Mouse (Mus musculus) right cerebral cortex, postnatal 14 days (tissue): ENCODE results near the gene Clba1.
"Not testable (repeated sequence)": the region's sequence is repeated elsewhere in the genome, so short reads cannot be mapped to it uniquely, and the experiment has no call there.

Experiments
- DNase-seq: peaks from one replicate; pipeline ENCODE4 v3.0.0; 2022

The Clba1 gene

GRCm38 (mm10) chr12:112795466-112796104, 13.2 kb upstream of the Clba1 start:
- DNase-seq, result peak; percentile 4

- peak; percentile 6 for DNase-seq
Observed at GRCm38 (mm10) chr12:112796551-112797510, 11.9 kb upstream of the Clba1 start.

GRCm38 (mm10) chr12:112797672-112798331, 10.9 kb upstream of the Clba1 start:
- peak; percentile 76 for DNase-seq

- peak; percentile 5 for DNase-seq
Observed at GRCm38 (mm10) chr12:112798332-112798681, 10.4 kb upstream of the Clba1 start.

- DNase-seq, result no peak
Observed at GRCm38 (mm10) chr12:112798716-112799115, 10.0 kb upstream of the Clba1 start.

DNA sequence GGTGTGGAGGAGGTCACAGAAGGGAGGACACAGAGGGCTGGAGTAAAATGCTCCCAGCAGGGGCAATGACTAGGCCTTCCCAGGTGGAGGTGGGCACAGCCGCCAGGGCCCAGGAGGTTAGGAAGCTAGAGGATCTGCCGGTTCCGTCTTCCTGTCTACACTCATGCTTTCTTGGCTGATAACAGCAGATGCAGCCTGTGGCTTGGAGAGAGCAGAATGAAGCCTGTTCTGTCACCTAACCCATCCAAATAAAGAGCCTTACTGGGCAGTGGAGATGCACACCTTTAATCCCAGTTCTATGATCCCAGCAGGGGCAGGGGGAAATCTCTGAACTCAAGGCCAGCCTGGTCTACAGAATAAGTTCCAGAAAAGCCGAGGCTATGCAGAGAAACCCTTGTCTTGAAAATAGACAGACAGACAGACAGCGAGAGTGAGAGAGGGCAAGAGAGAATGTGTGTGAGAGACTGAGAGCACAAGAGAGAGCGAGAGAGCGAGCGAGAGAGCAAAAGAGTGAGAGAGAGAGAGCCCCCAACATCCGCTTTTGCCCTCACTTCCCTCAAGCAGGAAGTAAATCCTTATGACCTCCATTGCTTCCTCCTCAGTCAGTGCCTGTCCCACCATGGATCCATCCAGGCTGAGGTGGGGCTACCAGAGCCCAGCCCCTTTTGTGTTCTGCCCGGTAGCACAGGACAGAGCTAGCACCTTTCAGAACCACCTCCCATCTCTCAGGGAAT, 9.3 kb upstream of the Clba1 start:
- peak; percentile 3 for DNase-seq

DNA sequence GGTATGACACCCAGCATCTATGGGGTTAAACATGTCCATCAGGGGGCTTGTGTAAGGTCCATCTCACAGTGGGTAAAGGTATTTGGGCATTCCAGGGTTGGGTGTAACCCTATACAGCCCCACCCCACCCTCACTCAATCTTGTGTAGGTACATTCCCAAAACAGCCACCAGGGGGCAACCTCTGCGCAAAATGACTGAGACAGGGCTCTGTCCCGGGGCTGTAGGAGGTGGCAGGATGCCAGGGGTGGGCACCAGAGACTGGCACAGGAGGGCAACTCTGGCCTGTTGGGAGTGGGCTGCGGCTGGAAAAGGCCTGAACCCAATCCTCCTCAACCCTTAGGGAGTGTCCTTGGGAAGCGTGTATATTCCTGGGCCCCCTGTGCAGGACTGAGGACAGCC, 8.3 kb upstream of the Clba1 start:
- DNase-seq, result peak; percentile 76

GRCm38 (mm10) chr12:112801864-112802846, 6.6 kb upstream of the Clba1 start, which contains the start of gene Ahnak2:
Gene Ahnak2 (minus strand): TSS chr12:112802657.
- DNase-seq, result peak; percentile 51

GRCm38 (mm10) chr12:112802917-112803316, 5.8 kb upstream of the Clba1 start:
- DNase-seq, result peak; percentile 3

GRCm38 (mm10) chr12:112804046-112804445, 4.7 kb upstream of the Clba1 start:
- DNase-seq, result peak; percentile 25

DNA sequence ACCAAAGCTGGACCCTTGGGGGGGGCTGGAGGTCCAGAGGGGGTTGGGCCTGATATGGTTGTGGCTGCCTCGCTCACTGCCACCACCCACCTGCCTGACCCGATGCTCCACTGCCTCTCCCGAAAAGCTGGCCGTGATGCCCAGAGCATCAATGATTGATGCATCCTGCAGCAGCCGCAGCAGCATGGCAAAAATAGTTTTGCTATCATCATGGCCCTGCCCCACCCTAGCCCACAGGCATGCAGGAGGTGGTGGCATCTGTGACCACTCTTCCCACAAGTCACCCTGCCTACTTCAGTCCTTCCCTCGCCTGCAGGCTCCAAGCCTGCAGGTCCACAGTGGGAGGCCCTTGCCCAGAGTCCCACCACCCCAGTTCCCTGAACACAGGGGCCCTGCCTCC, 2.7 kb upstream of the Clba1 start:
- DNase-seq, result no peak

DNA sequence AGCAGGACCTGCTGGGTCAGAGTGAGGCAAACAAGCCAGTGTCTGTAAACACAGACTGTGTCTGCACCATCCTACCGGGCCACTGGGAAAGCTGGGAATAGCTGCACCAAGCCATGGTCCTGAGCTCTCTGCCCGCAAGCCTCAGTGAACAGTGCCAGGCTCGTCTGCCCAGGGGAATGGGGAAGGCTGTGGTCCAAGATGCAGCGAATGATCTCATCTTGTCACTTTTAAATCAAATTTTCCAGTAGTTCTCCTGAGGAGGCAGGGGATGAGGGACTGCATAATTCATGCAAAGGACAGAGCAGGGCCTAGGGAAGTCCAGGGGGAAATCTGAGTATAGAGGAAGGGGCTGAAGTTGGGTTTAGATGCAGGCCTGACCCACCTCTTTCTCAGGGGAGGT, 941 bp upstream of the Clba1 start:
- no peak for DNase-seq

GRCm38 (mm10) chr12:112808212-112808586, 538 bp upstream of the Clba1 start:
- DNase-seq, result no peak

- DNase-seq, result no peak
Observed at GRCm38 (mm10) chr12:112809641-112810040, 904 bp downstream of the Clba1 start.

DNA sequence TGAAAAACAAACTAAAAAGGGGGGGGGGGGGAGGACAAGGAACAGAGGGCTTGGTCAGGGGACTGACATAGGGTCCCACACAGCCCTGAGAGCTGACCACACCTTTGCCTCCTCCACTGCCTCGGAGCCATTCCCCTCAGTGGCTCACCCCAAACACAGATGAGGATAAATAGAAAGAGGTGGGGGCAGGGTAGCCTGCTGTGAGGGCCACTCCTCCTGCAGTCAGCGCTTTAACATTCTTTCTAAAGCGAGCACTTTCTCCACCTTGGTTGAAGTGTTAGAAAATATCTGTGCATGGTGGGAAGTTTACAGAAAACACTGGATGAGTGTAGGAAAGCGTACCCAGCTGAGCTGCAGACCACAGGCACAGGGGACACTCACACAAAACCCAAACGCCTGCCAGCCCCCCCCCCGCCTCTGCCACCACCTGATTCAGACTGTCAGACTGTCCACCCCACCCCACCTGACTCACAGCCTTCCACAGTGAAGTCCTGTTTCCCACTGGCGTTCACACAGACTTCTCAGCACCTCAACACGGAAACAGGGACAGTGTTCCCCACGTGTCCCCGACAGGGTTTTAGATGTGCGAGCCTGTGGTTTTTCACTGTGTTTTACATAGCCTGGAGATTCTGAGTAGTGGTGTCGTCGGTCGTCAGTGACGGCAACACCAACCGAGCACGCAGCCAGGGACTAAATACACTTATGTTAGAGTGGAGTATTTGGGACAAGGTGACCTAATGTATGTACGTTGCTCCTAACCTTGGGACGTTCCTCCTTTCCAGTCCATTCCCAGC, 1.6 kb downstream of the Clba1 start:
- DNase-seq, result no peak

GRCm38 (mm10) chr12:112813370-112813769, 4.6 kb downstream of the Clba1 start:
- DNase-seq, result no peak

GRCm38 (mm10) chr12:112814682-112815470, 6.1 kb downstream of the Clba1 start:
- DNase-seq, result peak; percentile 4

- peak; percentile 60 for DNase-seq
Observed at GRCm38 (mm10) chr12:112816294-112816693, 7.6 kb downstream of the Clba1 start.

DNA sequence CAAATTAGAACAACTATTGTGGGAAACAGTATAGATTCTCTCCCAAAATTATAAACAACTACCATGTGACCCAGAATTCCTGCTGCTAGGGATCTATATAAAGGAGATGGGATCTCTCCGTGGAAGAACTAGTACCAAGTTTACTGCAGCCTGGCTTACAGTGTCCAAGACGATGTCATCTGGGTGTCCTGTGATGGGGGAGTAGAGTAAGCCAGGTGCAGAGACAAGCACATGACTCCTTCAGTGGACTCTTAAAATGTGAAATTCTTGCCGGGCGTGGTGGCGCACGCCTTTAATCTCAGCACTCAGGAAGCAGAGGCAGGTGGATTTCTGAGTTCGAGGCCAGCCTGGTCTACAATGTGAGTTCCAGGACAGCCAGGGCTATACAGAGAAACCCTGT, 8.1 kb downstream of the Clba1 start:
- DNase-seq, result not testable (repeated sequence)
